Mouse (Mus musculus) ES-E14 (cell line): ENCODE measurements around the gene Zfp300. TPM values are rescaled to one million over a fixed set of nuclear protein-coding genes. Genes with fewer than 3 reads are reported as not detected.

Experiments
- DNase-seq: peaks from one replicate; pipeline ENCODE4 v3.0.0-alpha.2; 2013; ENCODE audit warnings: low read depth, low spot score
- H3K27ac ChIP-seq: 2 replicates; pipeline ENCODE4 v1.5.1; 2012; ENCODE audit warnings: low read depth, mild to moderate bottlenecking, low read length, moderate library complexity, mixed read lengths; ENCODE audit not compliant: poor library complexity, insufficient read depth, severe bottlenecking
- H3K36me3 ChIP-seq: 2 replicates; pipeline ENCODE4 v1.6.1; 2012; ENCODE audit warnings: mild to moderate bottlenecking, low read length, moderate library complexity, mixed read lengths; ENCODE audit not compliant: control insufficient read depth, poor library complexity, insufficient read depth, severe bottlenecking
- H3K4me1 ChIP-seq, 2 experiments: fragments of 150-350 bp in 1 of 2; sonication (generic) in 1 of 2; 2 replicates each; pipeline ENCODE4 v1.6.1; 2012; ENCODE audit warnings: low read length in 2 of 2, mild to moderate bottlenecking in 1 of 2, mixed read lengths in 1 of 2; ENCODE audit not compliant: control insufficient read depth in 2 of 2, insufficient read depth in 2 of 2, poor library complexity in 1 of 2
- H3K4me3 ChIP-seq, 2 experiments: fragments of 150-350 bp in 1 of 2; sonication (generic) in 1 of 2; 2 replicates each; pipeline ENCODE4 v1.5.1; 2012; ENCODE audit warnings: low read length in 2 of 2, low read depth in 1 of 2, mild to moderate bottlenecking in 1 of 2, mixed read lengths in 1 of 2; ENCODE audit not compliant: insufficient read depth in 1 of 2, poor library complexity in 1 of 2, severe bottlenecking in 1 of 2
- H3K9ac ChIP-seq: 2 replicates; pipeline ENCODE4 v1.6.1; 2012; ENCODE audit warnings: low read depth, mild to moderate bottlenecking, low read length, mixed read lengths; ENCODE audit not compliant: poor library complexity, insufficient read depth, severe bottlenecking
- H3K9me3 ChIP-seq: fragments of 150-350 bp; sonication (generic); 2 replicates; pipeline ENCODE4 v1.6.1; 2012; ENCODE audit warnings: low read depth, mild to moderate bottlenecking, low read length; ENCODE audit not compliant: control insufficient read depth, insufficient read depth
- CHD2 ChIP-seq: IDR thresholded peaks from 2 replicates; pipeline ENCODE4 v1.6.1; 2014; ENCODE audit warnings: mild to moderate bottlenecking, low read depth, low read length, inconsistent platforms
- HCFC1 ChIP-seq: IDR thresholded peaks from 2 replicates; pipeline ENCODE4 v1.6.1; 2012; ENCODE audit warnings: low read length, inconsistent platforms, borderline replicate concordance; ENCODE audit not compliant: insufficient read depth
- MAFK ChIP-seq: IDR thresholded peaks from 2 replicates; pipeline ENCODE4 v1.6.1; 2014; ENCODE audit warnings: mild to moderate bottlenecking, low read depth, low read length, inconsistent platforms; ENCODE audit not compliant: insufficient read depth
- ZC3H11A ChIP-seq: IDR thresholded peaks from 2 replicates; pipeline ENCODE4 v1.6.1; 2012; ENCODE audit warnings: low read depth, mild to moderate bottlenecking, inconsistent platforms, low read length, borderline replicate concordance
- ZNF384 ChIP-seq: IDR thresholded peaks from 2 replicates; pipeline ENCODE4 v1.6.1; 2012; ENCODE audit warnings: low read depth, low read length, inconsistent platforms
- in situ Hi-C, 2 experiments: fragments of 600-800 bp; cut with MboI; formaldehyde crosslinking; loops; one replicate each; pipeline ENCODE4 v1.15.1; 2025; ENCODE audit warnings: low sequenced_read_pairs in 2 of 2, inconsistent platforms in 1 of 2; ENCODE audit not compliant: unreplicated experiment in 2 of 2
- total RNA-seq: library from RNA; depleted of rRNA; stranded (reverse); fragments of 300-350 nt; gene quantifications from 2 replicates; pipeline ENCODE4 v1.2.3, GENCODE M21; 2012; rRNA removed

Zfp300 gene
- total RNA-seq, 1 experiment: 0.80 TPM

GRCm38 (mm10) chrX:21062544-21062890 lies 26.8 kb downstream of the Zfp300 start:
- Histone ChIP-seq H3K36me3 (no peaks in the 10 kb centered on the region), H3K9me3 (no peaks in the 10 kb centered on the region), H3K4me3 (no peak overlapping the region), H3K4me1 (no peaks in the 10 kb centered on the region), H3K27ac (peak overlapping the region; percentile 47; the same call in 1 of the 2 replicates), H3K9ac (no peak overlapping the region)
- TF ChIP-seq ZNF384: no peak
- no peak for TF ChIP-seq HCFC1
- TF ChIP-seq MAFK: no peak
- TF ChIP-seq ZC3H11A: no peak
- no peak for TF ChIP-seq CHD2
- in situ Hi-C loops: no loop called here
- DNase-seq: no peak

GRCm38 (mm10) chrX:21061866-21062543 lies 27.3 kb downstream of the Zfp300 start, which contains the start of gene Zfp182:
TSS of gene Zfp182 (minus strand) at chrX:21062316.
- H3K27ac ChIP-seq: peak within 1 kb of the TSS; percentile 48; the same call in 1 of the 2 replicates
- peak; percentile 56 for DNase-seq
- H3K9me3 ChIP-seq: no peaks in the 10 kb centered on the region
- TF ChIP-seq CHD2: no peak
- TF ChIP-seq ZNF384: peak; percentile 83
- peak; percentile 74; the same call in 1 of the 2 replicates for TF ChIP-seq HCFC1
- 0 out of 2 replicates have a peak, but pooled peaks have one; percentile 15 for TF ChIP-seq MAFK
- no peak for TF ChIP-seq ZC3H11A
- in situ Hi-C loops: no loop called here
- H3K36me3 ChIP-seq: no peaks in the 10 kb centered on the region
- H3K4me3 ChIP-seq: peak within 1 kb of the TSS; percentile 70 to 88
- H3K4me1 ChIP-seq: no peaks in the 10 kb centered on the region
- H3K9ac ChIP-seq: peak within 1 kb of the TSS; percentile 77

GRCm38 (mm10) chrX:21061460-21061859 lies 27.9 kb downstream of the Zfp300 start:
- Histone ChIP-seq H3K36me3 (no peaks in the 10 kb centered on the region), H3K4me1 (no peaks in the 10 kb centered on the region), H3K9ac (peak overlapping the region; percentile 77), H3K9me3 (no peaks in the 10 kb centered on the region), H3K4me3 (peak overlapping the region; percentile 70 to 88), H3K27ac (no peak overlapping the region; the same call in 1 of the 2 replicates)
- TF ChIP-seq ZC3H11A: no peak
- no peak for TF ChIP-seq MAFK
- TF ChIP-seq CHD2: no peak
- no peak for TF ChIP-seq ZNF384
- TF ChIP-seq HCFC1: no peak
- peak; percentile 1 for DNase-seq
- in situ Hi-C loops: no loop called here

Other genes with a start within 250 kb of the Zfp300 start
- gene Timp1, start 219.4 kb downstream of the Zfp300 start, total RNA-seq: 88.4 and 130 TPM in 2 replicates
- 1.6 and 1.7 TPM in 2 replicates for gene Syn1, start 168.5 kb downstream of the Zfp300 start, total RNA-seq
- gene Cfp, start 158.0 kb downstream of the Zfp300 start, total RNA-seq: 4.4 and 9.6 TPM in 2 replicates
- 8.2 and 8.4 TPM in 2 replicates for gene Elk1, start 138.9 kb downstream of the Zfp300 start, total RNA-seq
- gene Uxt, start 127.5 kb downstream of the Zfp300 start, total RNA-seq: 37.0 and 41.5 TPM in 2 replicates
- 5.1 and 5.2 TPM in 2 replicates for gene Zfp182, start 27.2 kb downstream of the Zfp300 start, total RNA-seq
- not detected in 2 replicates for gene Spaca5, start 21.1 kb downstream of the Zfp300 start, total RNA-seq
- gene Ssxa1, start 26.3 kb upstream of the Zfp300 start, total RNA-seq: not detected in 2 replicates
- gene Gm21876, start 86.1 kb upstream of the Zfp300 start, total RNA-seq: not detected in 2 replicates